Mouse (Mus musculus) heart, postnatal 10 days (tissue): Measurements from ENCODE around the gene Cntn5. TPM values are rescaled to one million over a fixed set of nuclear protein-coding genes. Genes with fewer than 3 reads are reported as not detected.

Experiments
- DNase-seq, 2 experiments: peaks; one replicate each; pipeline ENCODE4 v3.0.0; 2021
- intact Hi-C: fragments of 180-260 bp; cut with DNase I; formaldehyde crosslinking; loops from one replicate; pipeline ENCODE4 v1.15.1; 2025
- total RNA-seq, 2 experiments: library from RNA; stranded (reverse); gene quantifications; 2 replicates each; pipeline ENCODE4 v1.2.3; 2021

The Cntn5 gene
- total RNA-seq, 2 experiments from 2014 or later, result 0.10 to 0.12 TPM

DNA sequence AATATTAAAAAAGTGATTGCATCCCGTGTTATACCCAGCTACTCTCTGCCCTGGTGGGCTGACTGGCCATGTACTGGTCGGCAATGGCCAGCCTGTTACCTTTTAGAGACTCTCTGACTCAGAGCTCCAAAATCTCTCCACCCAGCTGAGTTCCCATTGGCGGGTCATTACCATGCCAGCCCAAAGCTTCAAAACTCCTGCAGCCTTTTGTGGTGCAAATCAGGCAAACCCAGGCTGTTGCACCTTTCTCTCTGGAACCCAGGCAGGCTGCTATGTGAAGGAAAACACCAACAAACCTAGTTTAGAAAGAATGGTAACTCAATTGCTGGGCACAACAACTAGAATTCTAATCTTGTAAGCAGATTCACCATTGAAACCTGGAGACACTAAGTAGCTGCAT, 639.0 kb downstream of the Cntn5 start:
- intact Hi-C loops, result no loop called here
- no peak for DNase-seq

DNA sequence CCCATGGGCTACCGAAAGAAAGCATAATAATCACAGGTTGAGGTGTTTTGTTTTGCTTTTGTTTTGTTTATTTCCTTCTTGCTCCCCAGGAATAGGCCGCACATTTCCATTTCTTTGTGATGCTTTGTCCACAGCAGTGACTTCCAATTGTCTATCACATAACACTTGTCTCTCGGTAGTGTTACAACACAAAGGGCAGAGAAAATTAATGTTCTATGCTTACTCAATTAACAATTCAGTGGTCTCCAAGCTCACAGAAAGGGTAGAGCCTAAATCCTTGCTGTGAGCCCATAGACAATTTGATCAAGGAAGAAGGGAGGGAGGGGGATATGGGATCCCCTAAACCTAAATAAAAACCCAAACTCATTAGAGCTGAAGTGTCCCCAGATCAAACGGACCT, 671.2 kb downstream of the Cntn5 start:
- intact Hi-C loops, result no loop called here
- DNase-seq, result no peak

DNA sequence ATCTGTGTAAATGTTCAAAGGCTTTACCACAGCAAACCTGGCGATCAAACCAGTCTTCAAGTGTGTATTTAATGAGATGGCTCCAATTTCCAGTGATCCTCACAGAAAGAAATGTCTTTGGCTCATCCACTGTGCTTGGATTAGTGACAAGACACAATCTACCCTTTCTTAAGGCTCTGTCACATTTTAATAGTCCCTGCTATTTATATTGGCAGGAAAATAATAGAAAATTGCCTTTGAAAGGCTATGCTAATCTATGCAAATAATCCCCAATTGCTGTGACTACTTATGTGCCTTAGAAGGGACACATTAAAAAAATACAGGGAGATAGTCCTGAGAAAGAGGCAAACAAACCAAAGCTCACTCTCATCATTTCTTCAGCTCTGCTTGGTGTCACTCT, 672.5 kb downstream of the Cntn5 start:
- intact Hi-C loops, result no loop called here
- DNase-seq, result no peak

DNA sequence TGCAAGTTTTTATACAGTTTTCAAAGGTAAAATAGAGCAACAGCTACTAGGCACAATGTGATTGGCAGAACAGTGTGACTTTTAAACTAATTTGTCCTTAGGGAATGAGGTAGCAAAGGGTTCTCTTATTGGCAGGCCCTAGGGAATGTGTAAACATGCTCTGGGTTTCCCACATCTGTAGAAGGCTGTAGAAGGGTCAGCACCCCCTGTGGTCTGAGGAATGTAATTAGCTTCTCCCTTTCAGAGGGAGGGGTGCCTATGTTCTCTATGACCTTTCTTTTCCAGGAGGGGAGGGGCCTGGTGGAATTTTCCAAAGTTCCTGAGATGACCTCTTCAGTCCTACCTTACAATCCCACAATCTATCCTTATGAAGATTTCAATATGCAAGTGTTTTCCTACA, 673.6 kb downstream of the Cntn5 start:
- intact Hi-C loops, result no loop called here
- DNase-seq, result no peak

DNA sequence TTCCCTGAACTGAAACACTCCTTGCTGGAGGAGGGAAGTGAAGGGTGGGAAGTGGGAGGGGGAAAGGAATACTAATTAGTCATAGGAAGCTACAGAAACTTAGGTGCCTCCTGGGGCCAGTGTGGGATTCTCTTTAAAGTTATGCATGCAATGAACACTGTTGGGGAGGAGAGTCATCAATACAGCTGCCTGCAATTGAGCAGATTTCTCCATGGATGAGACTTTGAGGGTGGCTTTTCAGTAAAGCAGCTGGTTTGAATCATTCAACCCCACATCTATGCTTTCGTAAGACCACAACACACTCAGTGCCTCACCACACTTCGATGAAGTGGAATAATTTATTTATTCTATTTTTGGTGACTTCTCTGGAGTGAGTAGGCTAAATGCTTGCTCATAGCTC, 674.9 kb downstream of the Cntn5 start:
- no peak for DNase-seq
- intact Hi-C loops, result no loop called here

DNA sequence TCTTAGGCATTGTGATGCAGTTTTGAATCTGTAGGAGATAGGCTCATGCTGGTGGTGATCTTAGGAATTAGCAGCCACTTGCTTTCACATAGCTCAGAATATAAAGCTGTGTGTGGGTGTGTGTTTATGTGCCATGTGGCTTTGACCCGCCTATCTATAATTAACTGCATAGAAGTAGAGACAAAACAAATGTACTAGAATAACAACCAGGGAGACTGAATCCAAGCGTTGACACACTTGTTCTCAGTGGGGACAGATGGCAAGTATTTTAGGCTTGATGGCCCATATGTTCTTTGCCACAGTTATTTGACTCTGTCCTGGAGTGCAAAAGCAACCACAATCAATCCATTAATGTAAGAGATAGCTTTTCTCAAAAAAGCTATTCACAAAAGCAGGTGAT, 678.6 kb downstream of the Cntn5 start:
- no peak for DNase-seq
- intact Hi-C loops, result no loop called here

DNA sequence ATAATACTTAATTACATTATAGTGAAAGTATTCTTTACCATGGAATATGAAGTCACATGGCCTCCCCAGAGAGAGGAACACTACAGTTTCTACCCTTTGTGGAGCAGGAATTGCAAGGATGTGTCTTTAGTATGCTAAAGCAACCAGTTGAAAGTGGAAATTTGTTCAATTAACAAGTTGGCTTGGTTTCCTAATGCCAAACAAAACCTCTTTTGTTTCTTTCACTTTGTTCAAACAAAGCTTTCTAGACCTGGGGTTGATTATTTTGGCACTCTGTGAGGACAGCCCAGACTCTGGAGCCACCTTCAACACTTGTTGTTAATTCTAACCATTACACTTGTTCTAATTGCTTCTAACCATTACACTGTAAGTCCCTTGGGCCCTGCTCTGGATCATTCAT, 718.5 kb downstream of the Cntn5 start:
- intact Hi-C loops, result no loop called here
- no peak for DNase-seq

DNA sequence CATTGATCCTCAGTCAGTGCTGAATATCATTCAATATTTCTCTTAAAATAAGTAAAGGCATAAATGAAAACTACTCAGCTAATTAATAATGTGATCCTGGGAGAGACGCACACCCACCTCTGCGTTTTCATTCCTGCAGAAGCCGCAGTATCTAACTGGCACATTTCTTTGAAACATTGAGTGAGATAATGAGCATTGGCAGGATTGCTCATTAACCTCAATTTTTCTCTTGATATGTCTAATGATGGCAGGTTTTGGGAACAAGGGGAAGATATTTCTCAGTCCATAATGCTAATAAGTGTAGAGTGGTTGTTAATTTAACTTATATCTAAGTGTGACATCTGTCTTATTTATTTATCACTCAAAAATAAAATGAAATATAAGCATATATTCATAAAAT, 734.0 kb downstream of the Cntn5 start:
- DNase-seq, result no peak
- intact Hi-C loops, result no loop called here

DNA sequence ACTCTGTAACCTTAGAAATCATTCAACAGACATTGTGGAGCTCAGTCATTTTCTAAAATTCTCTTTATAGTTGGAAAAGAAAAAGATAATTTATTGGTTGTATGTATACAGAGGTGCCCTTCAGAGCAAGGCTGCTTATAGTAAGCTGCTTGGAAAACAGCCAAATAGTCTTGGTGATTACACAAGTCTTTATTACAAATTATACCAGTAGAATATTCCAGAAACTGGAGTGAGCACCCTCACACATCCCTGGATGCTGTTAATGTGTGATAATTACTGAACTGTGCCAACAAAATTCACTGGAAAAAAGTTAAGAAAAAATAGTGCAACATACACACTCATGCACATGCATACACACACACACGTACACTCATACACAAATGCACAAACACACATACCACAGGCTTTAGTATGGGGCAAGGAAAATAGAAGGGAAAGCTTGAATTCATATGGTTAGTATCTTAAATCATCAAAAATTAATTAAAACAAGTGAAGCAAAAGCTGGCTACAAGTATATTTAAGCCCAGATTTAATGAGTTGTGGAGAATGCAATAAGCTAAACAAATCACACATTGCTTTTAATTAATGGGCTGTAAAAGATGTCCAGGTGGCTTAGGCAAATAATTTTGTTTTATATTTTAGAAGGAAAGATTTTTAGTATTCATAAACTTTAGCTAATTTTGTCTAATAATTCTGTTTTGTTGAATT, 783.1 kb downstream of the Cntn5 start:
- intact Hi-C loops, result no loop called here
- no peak for DNase-seq

DNA sequence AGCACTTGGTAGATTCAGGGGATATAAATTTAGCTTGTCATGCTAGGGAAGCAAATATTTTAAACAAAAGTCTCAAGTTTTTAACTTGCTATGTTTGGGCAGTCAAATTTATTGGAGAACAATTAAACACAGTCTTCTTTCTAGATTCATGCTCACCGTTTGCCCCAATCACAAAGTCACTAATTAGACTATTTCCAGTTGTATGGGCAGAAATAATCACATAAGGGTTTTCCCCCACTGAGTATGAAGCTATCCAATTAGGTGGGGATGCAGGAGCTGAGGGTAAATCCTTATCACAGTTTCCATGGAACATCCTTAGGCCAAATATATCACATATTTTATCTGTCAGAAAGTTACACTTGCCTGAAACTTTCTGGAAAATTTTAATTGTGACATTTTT, 788.0 kb downstream of the Cntn5 start:
- no peak for DNase-seq
- intact Hi-C loops, result no loop called here

DNA sequence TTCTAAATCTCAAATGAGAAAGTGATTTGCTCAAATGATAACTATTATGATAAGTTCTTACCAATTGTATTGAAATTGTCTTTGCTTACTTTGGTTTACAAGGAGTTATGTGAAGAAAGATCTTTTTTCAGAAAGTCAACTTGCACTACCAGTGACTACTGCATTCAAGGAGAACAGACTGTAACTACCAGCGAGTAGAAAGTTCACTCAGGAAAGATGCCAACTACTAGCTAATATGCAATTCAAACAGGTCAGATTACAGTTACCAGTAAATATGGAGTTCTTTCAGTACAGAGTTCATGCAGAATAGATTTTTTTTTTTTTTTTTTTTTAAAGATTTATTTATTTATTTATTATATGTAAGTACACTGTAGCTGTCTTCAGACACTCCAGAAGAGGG, 795.4 kb downstream of the Cntn5 start:
- intact Hi-C loops, result no loop called here
- no peak for DNase-seq

DNA sequence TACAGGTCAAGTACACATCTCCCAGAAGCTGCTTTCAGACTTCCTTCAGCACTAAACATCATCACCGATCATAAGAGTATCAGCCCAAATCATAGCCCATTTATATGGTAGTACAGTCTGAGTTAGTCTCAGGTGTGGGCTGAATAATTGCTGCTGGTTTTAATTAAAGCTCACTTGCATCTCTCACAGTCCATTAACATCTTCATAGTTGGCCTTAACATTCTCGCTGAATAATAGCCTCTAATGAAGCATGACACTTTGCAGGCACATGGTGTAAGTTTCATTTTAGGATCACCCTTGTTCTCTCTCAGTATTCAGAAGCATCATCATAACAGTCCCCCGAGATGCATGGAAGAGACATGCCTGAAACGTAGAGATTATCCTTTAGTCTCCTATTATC, 796.7 kb downstream of the Cntn5 start:
- intact Hi-C loops, result no loop called here
- no peak for DNase-seq

DNA sequence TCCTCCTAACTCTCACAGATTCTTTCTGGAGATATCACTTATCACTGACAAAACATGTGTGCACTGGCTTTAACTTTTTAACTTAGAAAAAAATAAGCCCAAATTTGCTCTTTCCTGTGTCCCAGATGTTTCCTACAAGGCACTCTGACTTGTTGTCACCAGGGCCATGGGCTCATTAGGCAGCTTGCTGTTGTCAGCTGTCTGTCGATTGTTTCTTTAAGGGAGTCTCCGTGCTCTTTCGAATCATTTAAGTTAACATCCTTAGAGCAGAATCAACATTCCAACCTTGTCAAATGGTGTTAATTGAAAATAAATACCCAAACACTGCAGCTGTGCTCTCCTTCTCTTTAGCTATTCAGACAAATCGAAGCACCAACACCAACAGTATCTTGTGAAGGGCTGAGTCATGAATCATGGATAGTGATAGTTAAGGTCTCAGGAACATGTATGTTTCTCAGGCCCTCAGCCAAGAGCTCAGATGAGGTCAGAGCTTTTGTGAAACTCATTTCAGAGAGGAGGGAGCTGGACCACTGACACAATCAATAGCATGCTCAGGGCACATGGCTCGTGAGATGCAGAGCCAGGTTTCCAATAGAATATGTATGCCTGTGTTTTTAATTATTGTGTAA, 802.6 kb downstream of the Cntn5 start:
- DNase-seq, result peak in 1 of 2 experiments; percentile 2
- intact Hi-C loops, result no loop called here

DNA sequence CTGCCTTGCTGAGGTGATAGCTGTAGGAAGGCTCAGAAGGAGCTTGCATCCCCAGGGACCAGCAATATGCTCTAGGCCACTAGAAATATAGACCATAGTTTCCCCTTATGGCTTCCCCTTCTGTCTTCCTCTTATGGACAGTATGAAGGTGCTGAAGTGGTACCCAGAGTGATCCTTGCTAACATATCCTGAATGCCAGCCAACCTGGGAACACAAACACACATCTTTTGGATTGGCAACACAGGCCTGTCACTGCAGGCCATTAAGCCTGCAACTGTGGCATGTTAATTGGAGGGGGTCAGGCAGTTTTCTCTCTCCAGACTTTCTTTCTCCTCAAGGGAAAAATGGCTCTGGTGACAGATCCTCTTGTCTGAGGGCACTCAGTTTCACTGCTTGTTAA, 828.3 kb downstream of the Cntn5 start:
- no peak for DNase-seq
- intact Hi-C loops, result no loop called here

DNA sequence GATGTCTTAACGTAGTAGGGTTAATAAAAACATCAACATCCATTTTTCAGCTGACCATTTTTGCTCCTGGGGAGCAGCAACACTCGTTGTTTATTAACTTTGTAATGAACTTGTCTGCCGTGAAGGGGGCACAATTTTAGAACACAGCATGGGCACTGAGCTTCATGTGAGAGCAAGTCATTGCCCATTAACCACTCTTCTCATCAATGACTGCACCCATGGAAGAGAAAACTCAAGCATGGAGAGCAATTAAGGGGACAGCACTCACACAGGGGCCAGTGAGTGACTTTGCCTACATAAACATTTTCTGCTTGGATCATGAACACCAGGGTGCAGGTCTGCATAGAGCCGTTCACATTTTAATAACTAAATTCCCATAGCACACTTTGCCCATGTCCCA, 831.2 kb downstream of the Cntn5 start:
- intact Hi-C loops, result no loop called here
- no peak for DNase-seq

DNA sequence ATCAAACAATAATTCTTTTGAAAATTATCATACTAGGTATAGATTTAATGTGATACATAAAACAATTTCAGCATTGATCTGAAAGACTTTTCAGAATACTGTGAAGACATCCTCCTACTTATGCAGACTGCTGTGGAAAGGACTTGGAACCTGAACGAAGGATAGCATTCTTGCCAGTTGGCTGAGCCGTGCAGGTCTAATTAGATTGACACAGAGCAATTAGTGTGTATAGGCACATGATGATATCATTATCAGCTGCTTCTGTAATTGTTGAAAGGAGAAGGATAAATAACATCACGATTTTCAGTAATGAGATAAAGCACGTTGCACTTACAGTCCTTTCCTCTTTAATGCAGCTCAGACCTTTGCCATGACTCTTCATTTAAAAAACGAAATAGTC, 831.7 kb downstream of the Cntn5 start:
- no peak for DNase-seq
- intact Hi-C loops, result no loop called here

DNA sequence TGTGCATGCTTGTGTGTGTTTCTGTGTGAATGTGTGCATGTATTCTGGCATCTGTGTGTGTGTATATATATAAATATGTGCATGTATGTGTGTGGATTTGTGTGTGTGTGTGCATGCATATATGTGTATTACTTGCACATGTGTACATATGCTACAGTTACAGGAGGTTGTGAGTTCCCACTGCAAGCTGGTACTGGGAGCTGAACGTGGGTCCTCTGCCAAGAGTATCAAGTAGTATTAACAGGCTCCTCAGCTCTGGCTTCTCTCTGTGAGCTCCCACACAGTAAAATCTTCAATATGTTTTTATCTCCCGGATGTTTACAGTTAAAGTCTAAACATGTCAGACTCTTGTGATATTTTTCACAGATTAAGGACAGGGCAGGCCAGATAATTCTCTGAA, 833.3 kb downstream of the Cntn5 start:
- no peak for DNase-seq
- intact Hi-C loops, result no loop called here

DNA sequence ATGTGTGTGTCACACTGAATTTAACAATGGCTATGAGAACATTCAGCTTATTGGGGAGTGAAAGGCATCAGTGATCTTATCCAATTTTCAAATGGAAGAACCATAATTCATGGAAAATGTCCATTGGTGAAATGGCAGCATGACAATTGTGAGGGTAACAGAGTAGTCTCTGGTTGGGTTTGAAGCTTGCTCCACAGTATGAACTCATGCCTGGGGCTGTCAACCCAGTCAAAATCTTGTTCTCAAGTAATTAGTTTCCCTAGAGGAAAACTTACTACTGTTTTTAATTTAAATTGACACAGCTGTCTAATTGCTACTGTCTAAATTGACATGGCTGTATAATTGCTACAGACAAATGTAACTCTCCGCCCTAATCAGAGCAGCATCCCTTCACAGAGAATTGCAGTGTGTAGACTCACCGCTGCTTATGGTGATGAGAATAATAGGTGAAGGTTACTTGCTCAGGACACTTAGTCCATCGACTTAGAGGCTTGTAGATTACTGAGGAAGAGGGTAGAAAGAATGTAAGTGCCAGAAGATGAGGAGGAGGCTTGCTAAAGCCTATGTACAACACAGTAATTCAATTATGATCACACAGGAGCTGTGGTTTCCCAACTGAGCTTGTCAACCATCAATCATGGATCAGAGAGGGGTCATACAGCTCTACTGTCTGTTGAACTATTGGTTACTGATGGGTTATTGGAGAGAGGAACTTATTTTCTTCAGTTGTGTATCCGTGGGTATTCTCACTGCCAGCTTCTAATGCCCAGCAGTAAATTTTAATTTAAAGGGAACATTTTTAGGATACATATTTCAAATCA, 859.4 kb downstream of the Cntn5 start:
- no peak for DNase-seq
- intact Hi-C loops, result no loop called here

DNA sequence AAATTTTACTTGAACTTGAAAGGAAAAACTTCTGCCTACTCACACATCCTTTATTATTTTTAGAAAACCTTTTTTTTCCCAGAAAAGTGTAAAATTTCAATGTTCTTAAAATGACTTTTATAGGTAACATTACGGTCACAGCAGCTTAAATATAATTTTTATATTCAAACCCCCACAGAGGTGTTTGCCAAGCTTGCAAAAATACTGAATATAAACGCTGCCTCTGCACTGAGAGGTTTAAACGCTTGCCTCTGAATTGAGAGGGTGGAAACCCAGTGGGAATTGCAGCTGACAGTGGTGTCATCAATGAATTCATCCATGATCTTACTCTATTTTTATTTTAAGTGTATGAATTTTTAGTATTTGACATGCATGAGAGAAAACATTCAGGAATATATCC, 861.6 kb downstream of the Cntn5 start:
- intact Hi-C loops, result no loop called here
- DNase-seq, result no peak

DNA sequence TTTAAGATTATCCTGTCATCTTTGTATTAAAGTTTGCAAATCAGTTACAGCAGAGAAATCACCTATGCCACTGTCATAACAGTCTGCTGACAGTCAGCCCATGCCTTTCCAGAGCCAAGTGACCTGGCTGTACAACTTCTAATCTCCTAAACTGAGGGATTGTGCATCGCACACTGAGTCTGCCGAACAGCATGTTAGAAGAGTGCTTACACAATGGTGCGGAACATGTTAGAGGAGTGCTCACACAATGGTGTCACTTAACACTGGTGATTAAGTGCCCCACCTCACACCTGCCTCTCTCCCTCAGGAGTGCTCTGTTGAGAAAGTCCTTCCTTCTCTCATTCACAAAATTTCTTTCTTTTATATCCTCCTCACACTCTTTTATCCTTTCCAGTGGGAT, 889.4 kb downstream of the Cntn5 start:
- intact Hi-C loops, result no loop called here
- no peak for DNase-seq

DNA sequence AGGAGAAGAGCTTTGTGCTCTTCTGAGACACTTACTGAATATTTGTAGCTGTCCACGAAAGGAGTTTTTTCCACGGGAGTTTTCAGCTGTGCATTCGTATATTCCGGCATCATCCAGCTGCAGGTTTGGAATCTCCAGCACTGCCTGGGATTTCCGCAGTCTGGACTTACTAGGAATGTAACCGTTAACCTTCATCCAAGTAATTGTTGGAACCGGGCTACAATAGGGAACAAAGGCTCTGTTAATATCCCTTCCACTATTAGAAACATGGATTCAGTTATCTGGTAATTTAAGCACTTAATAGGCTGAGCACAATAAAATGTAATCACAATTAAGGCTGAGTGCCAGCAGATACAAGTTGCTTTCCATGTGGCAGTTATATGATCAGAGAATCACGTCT, 920.5 kb downstream of the Cntn5 start:
- DNase-seq, result no peak
- intact Hi-C loops, result no loop called here

DNA sequence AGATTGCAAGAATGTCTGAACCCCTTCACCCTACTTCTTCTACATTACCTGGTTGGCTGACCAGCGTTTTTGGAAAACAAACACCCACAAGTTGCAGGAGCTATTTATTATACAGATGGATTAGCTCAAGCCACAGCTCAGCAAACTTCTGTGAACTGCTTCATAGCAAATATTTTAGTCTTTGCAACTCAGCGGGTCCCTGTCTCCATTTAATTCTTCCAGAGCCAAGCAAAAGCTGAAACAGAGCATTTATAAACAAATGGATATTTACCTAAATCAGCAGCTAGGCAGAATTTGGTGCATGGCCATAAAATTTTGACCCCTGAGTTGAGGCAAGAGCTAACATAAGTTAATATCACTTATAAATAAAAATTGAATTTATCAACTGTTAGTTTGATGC, 921.4 kb downstream of the Cntn5 start:
- intact Hi-C loops, result no loop called here

More for the DNA sequence above, 921.4 kb downstream of the Cntn5 start:
- no peak for DNase-seq
